Mouse (Mus musculus) layer of hippocampus, postnatal 14 days (tissue): Measurements from ENCODE around the gene Acyp1. TPM values are rescaled to one million over a fixed set of nuclear protein-coding genes. Genes with fewer than 3 reads are reported as not detected.
"Not testable (repeated sequence)": the region's sequence is repeated elsewhere in the genome, so short reads cannot be mapped to it uniquely, and the experiment has no call there.

ENCODE experiments used
- DNase-seq, 2 experiments: peaks; one replicate each; pipeline ENCODE4 v3.0.0; 2021 to 2022; ENCODE audit warnings: low spot score in 2 of 2, mixed read lengths in 1 of 2
- total RNA-seq, 2 experiments: library from RNA; stranded (reverse); gene quantifications; 2 replicates each; pipeline ENCODE4 v1.2.3; 2021

Acyp1 gene
- total RNA-seq, 2 experiments from 2014 or later: 32.8 to 36.8 TPM

DNA sequence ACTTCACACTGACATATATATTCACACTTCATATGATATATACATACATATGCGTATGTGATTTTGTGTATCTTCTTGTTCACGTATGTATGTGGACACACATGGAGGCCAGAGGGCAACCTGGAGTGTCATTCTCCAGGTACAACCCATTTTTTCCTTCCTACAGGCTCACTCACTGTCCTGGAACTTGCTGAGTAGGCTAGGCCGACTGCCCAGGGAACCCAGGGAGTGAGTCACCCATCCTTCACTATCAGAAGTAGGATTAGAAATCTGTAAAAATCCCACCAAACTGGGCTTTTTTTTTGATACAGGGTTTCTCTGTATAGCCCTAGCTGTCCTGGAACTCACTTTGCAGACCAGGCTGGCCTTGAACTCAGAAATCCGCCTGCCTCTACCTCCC is 3.2 kb downstream of the Acyp1 start:
- no peak for DNase-seq

DNA sequence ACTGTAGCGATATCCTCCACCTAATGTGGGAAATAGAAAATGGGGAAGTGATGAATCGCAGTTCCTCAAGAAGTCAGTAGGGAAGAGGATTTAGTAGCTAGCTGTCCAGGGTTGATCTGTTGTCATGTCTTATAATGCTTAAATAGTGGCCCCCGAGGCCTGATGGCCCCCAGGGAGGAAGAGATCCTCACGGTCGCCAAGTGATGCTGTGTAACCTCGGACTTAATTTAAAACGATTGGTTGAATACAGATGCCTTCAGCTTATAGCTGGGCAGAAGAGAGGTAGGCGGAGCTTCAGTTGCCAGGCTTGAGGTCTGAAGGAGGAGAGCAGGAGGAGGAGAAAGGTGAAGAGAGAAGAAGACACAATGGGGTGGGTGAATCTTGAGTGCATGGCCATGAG is 3.9 kb downstream of the Acyp1 start:
- DNase-seq: no peak

DNA sequence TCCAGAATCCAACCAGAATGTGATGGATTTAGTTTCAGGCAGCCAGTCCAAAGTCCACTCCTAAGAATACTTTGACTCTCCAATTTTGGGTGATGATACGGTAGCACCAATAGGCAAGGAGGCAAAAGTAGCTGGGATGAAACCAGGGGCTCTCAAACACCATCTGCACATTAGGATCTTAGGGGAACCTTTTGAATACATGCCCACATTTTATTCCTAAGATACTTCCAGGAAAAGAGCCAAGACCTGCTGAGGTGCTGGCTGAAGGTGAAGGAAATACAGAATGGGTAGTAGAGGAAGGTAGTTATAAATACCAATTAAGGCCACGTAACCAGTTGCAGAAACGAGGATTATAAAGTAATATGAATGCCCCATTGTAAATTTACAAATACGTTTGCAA is 6.5 kb downstream of the Acyp1 start:
- DNase-seq: not testable (repeated sequence)

DNA sequence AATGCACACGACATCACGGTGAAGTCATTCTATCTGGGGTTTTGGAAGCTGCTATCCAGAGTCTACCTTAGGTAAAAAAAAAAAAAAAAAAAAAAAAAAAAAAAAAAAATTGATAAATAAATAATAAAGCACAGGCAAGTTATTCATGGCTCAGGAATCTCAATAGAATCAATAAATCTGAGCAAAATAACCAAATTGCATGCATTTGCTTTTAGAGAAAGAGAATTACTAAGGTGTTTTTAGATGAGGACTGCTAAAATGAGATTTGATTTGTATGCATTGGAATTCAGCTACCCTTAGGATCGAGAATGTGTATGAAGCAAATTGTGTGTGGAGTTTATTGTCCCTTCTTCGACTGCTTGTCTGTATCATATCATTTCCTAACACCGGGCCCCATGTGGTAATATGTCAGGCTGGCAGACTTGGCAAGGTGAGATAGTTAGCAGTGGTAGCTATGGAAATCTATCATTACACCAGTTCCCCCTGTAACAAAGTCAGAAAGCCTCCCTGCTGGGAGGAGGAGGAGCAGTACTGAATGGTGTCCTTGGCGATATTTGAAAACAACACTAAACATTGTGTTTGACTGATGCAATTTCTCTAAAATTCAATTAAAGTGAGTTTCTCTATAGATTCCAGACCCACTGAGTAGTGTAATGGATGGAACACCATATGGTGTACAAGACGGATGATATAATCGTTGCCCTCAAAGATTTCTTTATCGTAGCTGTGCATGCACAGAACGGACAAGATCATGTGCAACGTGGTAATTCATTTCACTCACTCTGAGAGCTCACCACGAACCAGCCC is 7.2 kb downstream of the Acyp1 start:
- peak in 1 of 2 experiments; percentile 44 for DNase-seq

DNA sequence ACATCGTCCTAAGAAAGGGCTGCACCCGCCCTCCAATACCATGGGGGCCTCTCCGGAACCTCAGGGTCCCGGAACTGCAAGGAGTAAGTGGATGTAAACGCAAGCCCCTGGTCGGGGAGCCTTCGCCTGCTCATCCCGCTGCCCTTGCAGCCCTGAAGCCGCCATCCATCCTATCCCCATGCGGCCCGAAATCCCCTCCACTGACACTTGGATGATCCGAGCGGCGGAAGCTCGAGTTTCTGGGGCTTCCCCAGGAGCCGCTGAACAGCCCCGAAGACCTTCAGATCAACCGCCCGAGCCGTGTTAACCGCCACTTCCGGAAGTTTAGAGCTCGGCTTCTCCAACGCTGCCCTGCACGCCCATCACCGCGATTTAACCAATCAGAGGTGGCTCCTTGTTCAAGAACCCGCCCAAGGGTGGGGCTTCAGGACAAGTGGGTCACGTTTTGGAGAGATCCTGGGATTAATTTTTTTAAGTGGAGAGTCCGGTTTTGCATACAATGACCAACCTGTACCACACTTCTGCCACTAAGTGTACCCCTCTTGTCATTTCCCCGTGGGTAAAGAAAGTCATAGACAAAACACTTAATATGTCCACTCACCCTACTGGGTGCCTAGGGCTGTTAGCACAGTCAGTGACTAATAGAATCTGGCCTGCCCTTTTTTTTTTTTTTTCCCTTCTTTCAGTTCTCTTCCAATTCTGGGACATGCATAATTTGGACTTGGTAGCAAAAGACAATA is 8.0 kb downstream of the Acyp1 start:
- peak; percentile 97 to 98 for DNase-seq

GRCm38 (mm10) chr12:85279396-85280080 is 8.7 kb downstream of the Acyp1 start:
- no peak for DNase-seq

DNA sequence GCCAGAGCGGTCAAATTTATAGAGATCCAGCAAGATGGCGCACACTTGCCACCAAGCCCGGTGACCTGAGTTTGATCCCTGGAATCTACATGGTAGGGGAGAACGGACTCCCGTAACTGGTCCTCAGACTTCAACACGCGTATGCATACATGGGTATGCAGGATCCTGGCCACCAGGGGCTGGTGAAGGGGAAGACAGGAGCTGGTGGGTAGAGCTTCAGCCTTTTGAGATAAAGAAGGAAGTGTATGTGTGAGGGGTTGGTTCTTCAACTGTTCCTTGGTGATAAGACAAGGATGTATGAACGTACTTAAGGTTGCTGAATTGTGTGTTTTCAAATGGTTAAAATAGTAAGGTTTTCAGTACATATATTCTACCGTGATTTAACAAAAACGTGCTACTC is 9.3 kb downstream of the Acyp1 start:
- no peak for DNase-seq

GRCm38 (mm10) chr12:85276273-85276672 is 12.0 kb downstream of the Acyp1 start:
- no peak for DNase-seq

- no peak for DNase-seq
Measured at GRCm38 (mm10) chr12:85273508-85273907, 14.7 kb downstream of the Acyp1 start.

DNA sequence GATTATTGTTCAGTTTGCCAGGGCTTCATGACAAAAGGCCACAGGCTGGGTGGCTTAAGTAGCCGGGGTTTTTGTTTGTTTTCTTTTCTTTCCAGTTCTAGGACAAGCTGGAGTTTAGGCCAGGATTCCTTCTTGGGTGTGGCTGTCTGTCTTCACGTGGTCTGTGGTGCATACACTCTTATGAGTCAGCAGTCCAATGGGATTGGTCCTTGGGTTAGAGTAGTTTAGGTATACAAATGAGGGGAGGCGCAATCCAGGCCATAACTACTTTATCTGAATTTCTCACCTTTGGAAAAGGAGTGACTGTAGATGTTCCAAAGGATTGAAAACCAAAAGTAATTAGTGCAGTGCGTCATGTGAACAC is 16.4 kb downstream of the Acyp1 start:
- no peak for DNase-seq

- DNase-seq: no peak
Measured at GRCm38 (mm10) chr12:85271132-85271842, 17.0 kb downstream of the Acyp1 start.

DNA sequence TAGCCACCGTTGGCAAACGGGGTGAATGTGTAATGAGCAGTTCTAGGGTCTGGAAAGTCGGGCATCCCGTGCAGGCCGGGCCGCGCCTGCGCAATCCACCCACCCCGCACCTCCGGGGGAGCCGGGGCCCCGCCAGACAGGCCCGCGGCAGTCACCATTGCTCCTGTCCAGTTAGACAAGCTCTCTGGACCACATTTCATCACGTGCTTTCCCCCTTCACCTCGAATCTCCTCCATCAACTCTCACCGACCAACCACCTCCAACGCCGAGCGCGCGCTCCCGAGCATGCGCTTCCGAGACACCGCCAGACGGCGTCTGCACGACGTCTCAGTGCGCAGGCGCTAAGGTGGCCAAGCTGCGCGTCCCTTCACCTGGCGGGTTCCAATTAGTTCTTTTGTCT is 17.9 kb downstream of the Acyp1 start, which contains the start of gene Mlh3:
Mlh3 (minus strand) TSS at position 281 of the 400 bp plus-strand sequence.
- peak; percentile 79 to 86 for DNase-seq

GRCm38 (mm10) chr12:85269821-85270220 is 18.4 kb downstream of the Acyp1 start:
- DNase-seq: no peak

- DNase-seq: no peak
Measured at GRCm38 (mm10) chr12:85266248-85266647, 22.0 kb downstream of the Acyp1 start.

DNA sequence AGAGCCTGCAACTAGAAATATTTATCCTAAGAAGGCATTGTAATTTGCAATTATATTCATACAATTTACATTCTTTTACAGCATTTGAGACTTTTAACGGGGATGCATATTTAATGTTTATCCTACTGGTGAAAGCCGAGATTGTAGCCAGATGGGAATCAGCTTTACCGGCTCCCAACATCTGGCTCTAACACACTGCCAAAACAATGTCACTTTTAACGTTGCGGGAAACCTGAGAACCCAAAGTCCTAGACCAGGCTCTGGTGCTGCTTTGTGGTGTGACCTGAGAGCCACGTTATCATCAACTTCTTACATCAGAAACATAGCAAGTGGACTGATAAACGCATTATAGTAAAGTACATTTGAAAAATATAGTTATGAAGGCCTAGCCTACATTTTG is 23.3 kb downstream of the Acyp1 start:
- DNase-seq: no peak

GRCm38 (mm10) chr12:85264531-85264930 is 23.7 kb downstream of the Acyp1 start:
- DNase-seq: no peak

DNA sequence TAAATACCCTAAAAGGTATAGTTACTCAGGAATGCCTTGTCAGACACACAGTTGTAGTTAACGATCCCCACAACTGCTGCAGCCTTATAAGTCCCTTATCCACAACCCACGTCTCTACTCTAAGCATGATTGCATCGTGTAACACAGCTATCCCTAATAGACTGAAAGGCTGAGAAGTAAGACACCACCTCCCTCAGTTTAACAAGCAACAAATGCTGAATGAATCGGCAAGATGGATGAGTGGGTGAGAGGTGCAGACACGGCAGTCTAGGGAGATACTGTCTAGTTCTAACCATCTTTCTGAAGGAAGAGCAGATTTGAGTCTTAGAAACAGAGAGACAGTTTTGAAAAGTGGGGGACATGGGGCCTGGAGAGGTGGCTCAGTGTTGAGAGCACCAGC is 25.0 kb downstream of the Acyp1 start:
- DNase-seq: no peak

GRCm38 (mm10) chr12:85262489-85262888 is 25.7 kb downstream of the Acyp1 start:
- no peak for DNase-seq

GRCm38 (mm10) chr12:85257008-85257639 is 31.1 kb downstream of the Acyp1 start:
- no peak for DNase-seq

DNA sequence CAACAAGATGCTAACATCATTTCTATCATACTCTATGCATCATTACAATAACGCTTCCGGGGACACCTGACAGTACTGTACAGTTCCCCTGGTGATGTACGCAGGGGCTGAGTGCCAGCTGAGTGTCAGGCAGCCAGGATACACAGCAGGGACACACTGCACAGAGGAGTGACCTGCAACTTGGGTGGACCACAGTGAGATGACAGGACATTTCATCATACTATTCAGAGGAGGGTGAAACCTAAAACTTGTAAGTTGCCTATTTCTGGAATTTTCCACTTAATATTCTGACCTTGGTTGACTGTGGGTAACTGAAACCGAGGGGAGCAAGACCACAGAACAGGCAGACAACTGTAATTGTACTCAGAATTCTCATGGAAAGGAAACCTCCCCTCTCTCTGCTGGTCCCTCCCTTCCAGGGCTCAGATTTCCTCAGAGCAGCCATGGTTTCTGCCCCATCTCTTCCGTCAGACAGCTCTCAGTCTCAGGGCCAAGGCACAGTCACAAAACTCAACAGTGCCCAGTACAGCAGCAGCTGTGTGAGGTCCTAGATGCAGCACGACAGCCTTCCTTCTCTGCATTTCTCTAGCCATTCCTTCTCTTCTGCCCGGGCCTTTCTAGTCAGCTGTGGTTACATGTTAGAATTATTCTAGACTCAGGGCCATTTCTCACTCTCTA is 32.0 kb downstream of the Acyp1 start:
- no peak for DNase-seq
